Mouse (Mus musculus): ENCODE data around the gene Ralgps1.

DNA sequence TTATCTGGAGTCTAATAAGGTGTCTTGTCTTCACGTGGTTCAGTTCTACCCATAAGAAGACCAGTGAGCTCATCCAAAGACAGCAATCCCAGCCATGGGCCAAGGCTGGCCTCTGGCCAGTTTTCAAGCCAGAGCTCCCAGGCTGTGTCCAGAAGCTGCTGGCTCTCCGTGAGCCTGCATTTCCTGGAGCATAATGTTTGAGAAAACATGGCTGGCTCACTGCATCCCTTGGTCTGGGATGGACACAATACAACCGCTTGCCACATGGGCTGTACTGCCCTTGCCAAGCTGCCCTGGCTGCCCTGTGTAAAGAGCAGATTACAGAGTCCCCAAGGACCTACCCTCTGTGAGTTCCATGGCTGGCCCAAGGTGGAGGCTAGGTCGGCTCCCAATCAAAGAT lies 88.4 kb downstream of the Ralgps1 start:
- TF ChIP-seq POLR2A (IDR thresholded peaks at IDR 0.05; ENCODE audit: control insufficient read depth, extremely low read depth, insufficient read depth, low read length, poor library complexity), result no peak
- no peak for TF ChIP-seq CTCF (IDR thresholded peaks at IDR 0.05; ENCODE audit: borderline replicate concordance, control insufficient read depth, extremely low read depth, insufficient read depth, low read length, poor library complexity)

Data from thymus, adult 2 months (tissue).